Mouse (Mus musculus) olfactory bulb, adult 2 months (tissue): ENCODE results near the gene Myl3. TPM values are rescaled to one million over a fixed set of nuclear protein-coding genes. Genes with fewer than 3 reads are reported as not detected.

Source experiments
- H3K27ac ChIP-seq: fragments of 200-500 bp; 2 replicates; pipeline ENCODE4 v1.5.1; 2012; ENCODE audit warnings: low read depth, low read length; ENCODE audit not compliant: insufficient read depth
- H3K4me1 ChIP-seq: fragments of 200-500 bp; 2 replicates; pipeline ENCODE4 v1.6.1; 2012; ENCODE audit warnings: low read length; ENCODE audit not compliant: control insufficient read depth, insufficient read depth
- H3K4me3 ChIP-seq: fragments of 200-500 bp; 2 replicates; pipeline ENCODE4 v1.5.1; 2012; ENCODE audit warnings: mild to moderate bottlenecking, low read depth, low read length, moderate library complexity; ENCODE audit not compliant: insufficient read depth
- CTCF ChIP-seq: fragments of 200-500 bp; IDR thresholded peaks from 2 replicates; pipeline ENCODE4 v1.5.1; 2012; ENCODE audit warnings: low read depth, mild to moderate bottlenecking, low read length, moderate library complexity; ENCODE audit not compliant: insufficient read depth
- POLR2A ChIP-seq: fragments of 200-500 bp; IDR thresholded peaks from 2 replicates; pipeline ENCODE4 v1.6.1; 2012; ENCODE audit warnings: mild to moderate bottlenecking, low read depth, low read length, moderate library complexity; ENCODE audit not compliant: insufficient read depth
- WGBS: fragments of 180-500 bp; shearing (Covaris S2); methylation state at CpG from one replicate; pipeline ENCODE4 v1.1.7; 2018; 5-methylcytosine and 5-hydroxymethylcytosine counted together
- polyA plus RNA-seq: library from polyadenylated mRNA; stranded (reverse); fragments of >200 nt; gene quantifications from 2 replicates; pipeline ENCODE4 v1.2.4, GENCODE M21; 2012; ENCODE audit warnings: low replicate concordance; ENCODE audit not compliant: missing spikeins, insufficient read depth, insufficient read length

Myl3 gene
- polyA plus RNA-seq, 1 experiment = not detected

DNA sequence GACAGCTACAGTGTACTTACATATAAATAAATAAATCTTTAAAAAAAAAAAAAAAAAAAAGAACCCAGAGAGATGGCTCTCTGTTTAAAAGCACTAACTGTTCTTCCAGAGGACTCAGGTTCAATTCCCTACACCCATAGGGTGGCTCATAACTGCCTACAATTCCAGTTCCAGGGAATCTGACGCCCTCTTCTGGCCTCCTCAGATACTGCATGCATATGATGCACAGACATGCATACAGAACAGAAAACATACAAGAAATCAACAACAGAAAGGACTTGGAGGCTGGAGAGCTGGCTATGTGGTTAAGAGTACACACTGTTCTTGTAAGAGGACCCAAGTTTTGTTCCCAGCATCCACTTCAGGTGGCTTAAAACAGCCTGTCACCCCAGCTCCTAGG, 3.6 kb upstream of the Myl3 start:
- TF ChIP-seq CTCF = no peak
- TF ChIP-seq POLR2A = no peak
- no peak overlapping the region for H3K27ac ChIP-seq
- WGBS = 21% methylated on average over 1 of the region's 1 CpGs

DNA sequence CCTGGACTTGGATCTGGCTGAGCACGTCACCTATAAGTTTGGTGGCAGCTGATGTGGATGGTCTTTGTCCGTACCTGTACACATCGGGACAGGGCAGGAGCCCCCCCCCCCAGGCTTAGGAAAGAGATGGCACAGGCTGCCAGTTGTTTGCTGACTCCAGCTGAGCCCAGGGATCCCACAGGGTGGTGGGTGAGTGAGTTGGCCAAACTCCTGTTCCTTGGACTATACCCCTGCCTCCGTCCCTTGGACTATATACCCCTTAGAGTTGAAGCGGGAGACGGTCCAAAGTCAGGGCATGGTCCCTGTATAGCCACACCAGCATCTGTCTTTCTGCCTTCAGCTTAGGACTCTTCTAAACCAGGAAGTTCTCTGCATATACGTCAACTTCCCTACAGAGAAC, 1.7 kb upstream of the Myl3 start:
- 92% methylated on average over 7 of the region's 7 CpGs for WGBS
- Histone ChIP-seq H3K27ac (no peak overlapping the region), H3K4me3 (no peak overlapping the region), H3K4me1 (peaks cover 11% of the 10 kb centered on the region)
- TF ChIP-seq CTCF = no peak
- TF ChIP-seq POLR2A = no peak

More for the DNA sequence above, 3.6 kb upstream of the Myl3 start:
- H3K4me3 ChIP-seq = no peak overlapping the region
- peaks cover 10% of the 10 kb centered on the region for H3K4me1 ChIP-seq

DNA sequence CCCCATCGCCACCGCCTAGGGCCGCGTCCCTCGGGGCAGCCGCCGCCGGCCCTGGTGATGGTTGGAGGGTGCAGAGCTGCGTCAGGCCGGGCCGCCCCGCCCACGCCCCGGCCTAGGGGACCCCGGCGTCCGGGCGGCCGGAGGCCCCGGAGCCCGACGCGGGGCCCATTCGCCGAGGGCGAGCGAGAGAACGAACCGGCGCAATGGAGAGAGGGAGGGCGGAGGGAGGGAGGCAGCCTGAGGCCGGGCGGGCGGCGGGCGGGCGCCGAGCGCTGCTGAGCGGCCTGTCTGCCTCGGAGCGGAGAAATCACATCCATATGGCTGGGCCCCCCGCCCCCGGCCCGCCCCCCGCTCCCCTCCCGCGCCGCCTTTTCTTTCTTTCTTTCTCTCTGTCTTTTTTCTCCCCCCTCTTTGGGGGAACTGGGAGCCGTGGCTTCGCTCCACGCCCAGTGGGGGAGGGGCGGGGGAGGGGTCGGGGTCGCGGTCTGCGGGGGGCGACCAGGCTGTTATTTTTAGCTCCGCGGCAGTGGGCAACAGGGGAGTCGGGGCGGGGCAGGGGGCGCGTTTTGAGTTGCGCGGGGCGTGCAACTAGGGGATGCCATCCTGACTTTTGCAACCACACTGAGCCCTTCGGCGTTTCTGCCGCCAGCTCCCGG, 762 bp downstream of the Myl3 start:
- H3K4me3 ChIP-seq = peak overlapping the region; percentile 47
- 2% methylated on average over 57 of the region's 71 CpGs for WGBS
- TF ChIP-seq POLR2A = no peak
- no peak for TF ChIP-seq CTCF
- H3K27ac ChIP-seq = no peak overlapping the region
- H3K4me1 ChIP-seq = peaks cover 11% of the 10 kb centered on the region

DNA sequence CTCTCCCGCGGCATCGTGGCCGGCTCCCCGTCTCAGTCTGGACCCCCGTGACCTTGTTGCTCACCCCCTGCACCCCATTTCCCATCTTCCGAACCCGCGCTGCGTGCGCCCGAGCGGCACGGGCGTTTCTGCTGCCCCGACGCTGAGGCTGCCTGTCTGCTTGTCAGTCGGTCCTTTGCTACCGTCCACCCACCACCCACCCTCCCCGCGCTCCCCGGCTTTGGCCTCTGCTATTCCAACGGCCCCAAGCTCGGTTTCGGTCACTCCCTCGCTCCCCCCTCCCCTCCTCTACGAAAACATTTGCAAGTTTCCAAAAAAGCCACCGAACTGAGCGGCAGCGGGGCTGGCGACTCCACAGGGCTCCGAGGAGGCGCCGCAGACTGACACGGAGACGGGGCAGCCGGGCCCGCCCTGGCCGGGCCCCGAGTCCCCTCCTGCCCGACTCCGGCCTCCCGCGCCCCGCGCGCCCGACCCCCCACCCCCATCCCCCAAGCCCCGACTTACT, 1.3 kb downstream of the Myl3 start:
- H3K27ac ChIP-seq = no peak overlapping the region
- H3K4me3 ChIP-seq = peak overlapping the region; percentile 47
- no peak for TF ChIP-seq CTCF
- no peak for TF ChIP-seq POLR2A
- WGBS = under 1% methylated on average over 44 of the region's 49 CpGs
- peaks cover 11% of the 10 kb centered on the region for H3K4me1 ChIP-seq

DNA sequence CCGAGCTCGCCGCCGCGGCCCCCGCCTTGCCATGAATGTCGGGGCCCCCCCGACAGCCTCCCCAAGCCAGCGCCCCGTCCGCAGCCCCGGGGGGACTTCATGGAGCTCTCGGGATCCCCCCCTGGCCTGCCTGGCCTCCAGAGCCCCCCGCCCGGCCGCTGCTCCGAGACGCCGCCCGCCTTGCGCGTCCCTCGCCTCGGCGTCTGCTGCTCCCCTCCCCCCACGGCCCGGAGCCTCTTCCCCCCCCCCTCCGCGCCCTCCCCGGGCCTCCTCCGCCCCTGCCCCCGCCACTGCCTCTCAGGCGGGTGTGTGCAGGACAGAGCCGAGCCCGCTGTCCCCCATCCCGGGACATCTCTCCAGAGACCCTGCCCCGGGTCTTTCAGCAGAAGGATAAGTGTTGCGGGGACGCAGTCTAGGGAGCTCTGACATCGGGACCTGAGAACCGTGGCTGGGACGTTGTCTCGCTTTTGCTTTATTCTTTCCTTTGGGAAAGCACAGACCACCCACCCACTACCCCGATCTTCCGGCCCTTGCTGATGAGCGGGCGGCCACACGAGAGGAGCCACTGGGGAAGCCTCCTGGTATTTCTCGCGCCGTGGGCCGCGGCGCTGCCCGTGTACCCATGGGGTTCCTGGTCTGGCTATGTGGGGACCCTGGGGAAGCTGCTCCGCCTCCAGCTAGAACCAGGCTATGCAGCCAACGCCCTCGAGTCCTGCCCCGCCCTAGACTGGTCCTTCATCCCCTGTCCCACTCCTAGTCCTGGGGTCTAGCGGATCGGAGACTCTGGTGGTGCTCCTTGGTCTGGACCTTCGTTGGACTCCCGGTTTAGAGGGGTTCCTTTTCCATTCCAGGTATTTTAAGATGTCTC, 2.0 kb downstream of the Myl3 start:
- H3K4me3 ChIP-seq = peak overlapping the region; percentile 47
- peaks cover 11% of the 10 kb centered on the region for H3K4me1 ChIP-seq
- no peak overlapping the region for H3K27ac ChIP-seq
- TF ChIP-seq CTCF (no peak), POLR2A (no peak)
- 16% methylated on average over 53 of the region's 63 CpGs for WGBS

DNA sequence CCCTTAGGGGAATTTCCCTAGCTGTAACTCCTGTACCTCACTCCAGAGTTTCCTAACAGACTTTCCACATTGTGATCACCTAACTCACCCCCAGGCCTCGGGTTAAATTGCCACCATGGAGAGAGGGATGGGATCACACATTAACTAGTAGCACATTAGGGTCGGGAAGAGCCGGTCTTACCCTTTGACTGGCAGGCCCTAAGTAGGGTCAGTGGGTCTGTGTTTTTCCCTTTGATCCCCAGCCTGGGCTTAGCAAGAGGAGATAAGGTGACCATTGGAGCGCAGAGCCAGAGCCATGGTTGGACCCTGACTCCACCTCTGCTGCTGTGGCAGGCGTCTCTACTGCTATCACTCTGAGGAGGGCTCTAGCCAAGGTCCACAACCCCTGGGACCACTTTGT, 4.1 kb downstream of the Myl3 start:
- WGBS = 76% methylated on average over 5 of the region's 5 CpGs
- no peak overlapping the region for H3K27ac ChIP-seq
- peaks cover 13% of the 10 kb centered on the region for H3K4me1 ChIP-seq
- H3K4me3 ChIP-seq = no peak overlapping the region
- TF ChIP-seq CTCF = no peak
- no peak for TF ChIP-seq POLR2A

DNA sequence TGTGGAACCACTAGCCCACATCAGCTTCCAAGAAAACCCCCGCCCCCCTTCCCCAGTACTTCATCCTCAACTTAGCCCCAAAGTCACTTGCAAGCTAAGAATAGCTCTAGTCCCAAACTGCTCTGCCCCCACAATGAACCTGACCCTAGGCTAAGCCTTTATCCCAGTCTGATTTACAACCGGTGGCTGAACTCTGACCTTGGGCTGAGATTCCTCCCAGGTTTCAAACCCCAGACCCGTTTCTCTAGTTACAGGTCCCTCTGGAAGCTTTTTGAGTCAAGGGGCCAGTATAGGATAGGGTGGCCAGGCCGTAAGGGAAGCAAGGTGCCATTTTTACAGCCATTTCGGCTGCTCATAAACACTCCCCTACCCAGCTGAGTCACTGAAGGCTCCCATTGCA, 4.6 kb downstream of the Myl3 start:
- no peak for TF ChIP-seq CTCF
- no peak for TF ChIP-seq POLR2A
- Histone ChIP-seq H3K4me1 (peaks cover 18% of the 10 kb centered on the region), H3K27ac (no peak overlapping the region), H3K4me3 (no peak overlapping the region)
- WGBS = 82% methylated on average over 5 of the region's 5 CpGs

DNA sequence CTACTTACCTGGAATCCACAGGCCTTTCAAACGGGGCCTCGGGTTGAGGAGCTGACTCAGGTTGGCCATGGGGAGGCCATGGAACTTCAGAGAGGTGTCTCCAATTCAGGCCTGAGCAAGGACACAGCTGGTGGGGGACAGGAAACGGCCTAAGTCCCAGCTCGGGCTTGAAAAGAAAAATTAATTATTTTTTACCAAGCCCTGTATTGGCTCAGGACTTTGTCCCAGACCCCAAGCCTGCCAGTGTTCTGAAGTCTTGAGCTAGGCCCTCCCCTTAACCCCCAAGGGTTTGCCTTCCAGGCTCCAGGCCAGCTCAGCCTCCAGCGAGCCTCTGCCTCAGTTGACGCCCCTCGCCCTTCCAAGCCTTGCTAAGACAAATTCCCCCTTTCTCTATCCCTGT, 5.3 kb downstream of the Myl3 start, which contains the start of gene Pth1r:
Gene Pth1r, minus strand, starts transcription at position 185 of the 400 bp plus-strand sequence.
- Histone ChIP-seq H3K27ac (no peak within 1 kb of the TSS), H3K4me1 (peaks cover 16% of the 10 kb centered on the region), H3K4me3 (no peak within 1 kb of the TSS)
- TF ChIP-seq CTCF (no peak), POLR2A (no peak)
- WGBS = 84% methylated on average over 7 of the region's 7 CpGs

DNA sequence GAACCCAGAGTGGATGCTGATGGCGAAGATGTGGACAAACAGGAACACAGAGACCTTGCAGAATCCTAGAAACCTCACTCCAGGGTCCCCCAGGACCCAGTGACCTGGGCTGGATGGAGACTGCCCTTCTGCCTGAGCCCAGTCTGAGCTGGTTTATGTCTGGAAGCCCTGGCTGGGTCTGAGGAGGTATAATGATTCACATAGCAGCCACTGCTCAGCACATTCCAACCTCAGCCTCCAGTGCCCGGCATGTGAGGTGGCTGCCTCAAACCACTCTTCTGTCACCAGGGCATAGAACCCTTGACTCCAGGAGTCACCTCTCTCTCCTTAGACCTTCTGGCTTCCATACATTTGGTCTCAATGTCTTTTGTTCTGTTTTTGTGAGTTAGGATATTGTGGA, 6.8 kb downstream of the Myl3 start:
- no peak overlapping the region for H3K27ac ChIP-seq
- H3K4me3 ChIP-seq = no peak overlapping the region
- TF ChIP-seq POLR2A (no peak), CTCF (no peak)
- 82% methylated on average over 2 of the region's 2 CpGs for WGBS
- H3K4me1 ChIP-seq = peaks cover 8% of the 10 kb centered on the region
